ENCODE assay signal across 27 mouse cellular contexts in genomic region chr5:126650415-126650814, GRCm38 (mm10).
"Had no signal": no experiment of that assay in that cellular context is flagged by ENCODE, and none has a peak within 500 bp of the region (broad histone marks: within the 10 kb centered on the region; RNA-seq: fewer than 3 reads in every experiment).

No protein-coding gene starts in this region.

- H3K4me3 ChIP-seq: heart, adult 2 months; heart, embryonic 13.5 days; heart, embryonic 15.5 days; hindbrain, embryonic 13.5 days; hindbrain, embryonic 15.5 days; kidney, embryonic 15.5 days; layer of hippocampus, adult 2 months; limb, embryonic 10.5 days; limb, embryonic 12.5 days; liver, embryonic 13.5 days; liver, embryonic 15.5 days had no signal

- H3K36me3 ChIP-seq: heart, embryonic 13.5 days; heart, embryonic 15.5 days; hindbrain, embryonic 13.5 days; hindbrain, embryonic 15.5 days; kidney, embryonic 15.5 days; limb, embryonic 10.5 days; limb, embryonic 12.5 days; liver, embryonic 13.5 days; liver, embryonic 15.5 days had no signal

- DNase-seq: gastrocnemius, postnatal 14 days; gastrocnemius, postnatal 36 days; heart, adult 2 months; heart, postnatal 14 days; heart, postnatal 36 days; kidney, adult 11 months; kidney, adult 2 months; kidney, adult 9 months; kidney, postnatal 10 days; kidney, postnatal 25 days; kidney, postnatal 4 days; liver; liver, embryonic 13.5 days; liver, postnatal 0 days had no signal

- H3K27me3 ChIP-seq: heart, embryonic 13.5 days; heart, embryonic 15.5 days; hindbrain, embryonic 13.5 days; hindbrain, embryonic 15.5 days; kidney, embryonic 15.5 days; limb, embryonic 12.5 days; liver, embryonic 13.5 days; liver, embryonic 15.5 days had no signal

- H3K4me2 ChIP-seq: heart, embryonic 11.5 days; heart, embryonic 13.5 days; heart, embryonic 15.5 days; hindbrain, embryonic 13.5 days; hindbrain, embryonic 15.5 days; kidney, embryonic 15.5 days; limb, embryonic 12.5 days; liver, embryonic 11.5 days; liver, embryonic 13.5 days; liver, embryonic 15.5 days had no signal

- H3K4me1 ChIP-seq: heart, embryonic 15.5 days; hindbrain, embryonic 13.5 days; hindbrain, embryonic 15.5 days; kidney, embryonic 15.5 days; limb, embryonic 10.5 days; limb, embryonic 12.5 days; liver, embryonic 13.5 days; liver, embryonic 15.5 days had no signal

- ATAC-seq: hindbrain, postnatal 0 days; intestine, embryonic 16.5 days; liver, postnatal 0 days had no signal

- H3K27ac ChIP-seq: heart, adult 2 months; heart, embryonic 13.5 days; heart, embryonic 15.5 days; hindbrain, embryonic 13.5 days; hindbrain, embryonic 15.5 days; hindbrain, postnatal 0 days; kidney, embryonic 15.5 days; layer of hippocampus, adult 2 months; limb, embryonic 10.5 days; limb, embryonic 12.5 days; liver, embryonic 13.5 days; liver, embryonic 15.5 days had no signal

- H3K9ac ChIP-seq: heart, embryonic 13.5 days; heart, embryonic 15.5 days; hindbrain, embryonic 13.5 days; hindbrain, embryonic 15.5 days; kidney, embryonic 15.5 days; limb, embryonic 12.5 days; liver, embryonic 13.5 days; liver, embryonic 15.5 days; liver, postnatal 0 days had no signal

- H3K9me3 ChIP-seq: heart, embryonic 13.5 days; heart, embryonic 15.5 days; hindbrain, embryonic 13.5 days; hindbrain, embryonic 15.5 days; kidney, embryonic 15.5 days; limb, embryonic 10.5 days; limb, embryonic 12.5 days; liver, embryonic 13.5 days; liver, embryonic 15.5 days had no signal
